27 mouse cellular contexts compared by ENCODE assay signal in genomic region chr4:135155805-135156469, GRCm38 (mm10). TPM values are rescaled to one million over a fixed set of nuclear protein-coding genes. Genes with fewer than 3 reads are reported as not detected.
DNase-seq lines count a peak whose midpoint lies in the region; ATAC-seq lines count a peak whose summit lies in the region.
"Had no signal": no experiment of that assay in that cellular context is flagged by ENCODE, and none has a peak within 500 bp of the region (broad histone marks: within the 10 kb centered on the region; RNA-seq: fewer than 3 reads in every experiment).

No protein-coding gene starts in this region.

- 10% methylated on average over 15 of the region's 15 CpGs for WGBS in neural tube, embryonic 15.5 days
- WGBS in limb, embryonic 10.5 days, result 6% methylated on average over 15 of the region's 15 CpGs
- 12% methylated on average over 15 of the region's 15 CpGs for WGBS in limb, embryonic 15.5 days
- WGBS in kidney, embryonic 14.5 days, result 9% methylated on average over 15 of the region's 15 CpGs

- peaks cover 89% of the 10 kb centered on the region for H3K27me3 ChIP-seq in neural tube, embryonic 15.5 days (replicated peaks)
- H3K27me3 ChIP-seq in limb, embryonic 10.5 days (ENCODE audit: low read depth, poor library complexity, severe bottlenecking), result peaks cover 100% of the 10 kb centered on the region
- peaks cover 88% of the 10 kb centered on the region for H3K27me3 ChIP-seq in limb, embryonic 15.5 days
- peaks cover 91% of the 10 kb centered on the region for H3K27me3 ChIP-seq in kidney, embryonic 14.5 days (ENCODE audit: control insufficient read depth, insufficient read depth, low read length)
- H3K27me3 ChIP-seq: Patski had no signal

- no peak for ATAC-seq in neural tube, embryonic 15.5 days (ENCODE audit: low FRiP score)
- ATAC-seq in limb, embryonic 15.5 days (ENCODE audit: insufficient number of reproducible peaks, low FRiP score, low TSS enrichment, low read depth), result no peak
- no peak for ATAC-seq in kidney, embryonic 14.5 days (ENCODE audit: low FRiP score, low TSS enrichment)
- ATAC-seq: forebrain, postnatal 0 days; intestine, embryonic 16.5 days; Patski had no signal

- H3K36me3 ChIP-seq in neural tube, embryonic 15.5 days, result no peaks in the 10 kb centered on the region
- H3K36me3 ChIP-seq in limb, embryonic 10.5 days, result no peaks in the 10 kb centered on the region
- no peaks in the 10 kb centered on the region for H3K36me3 ChIP-seq in limb, embryonic 15.5 days
- H3K36me3 ChIP-seq in kidney, embryonic 14.5 days (ENCODE audit: control insufficient read depth, insufficient read depth, low read length), result no peaks in the 10 kb centered on the region
- H3K36me3 ChIP-seq: heart, embryonic 13.5 days; lung, embryonic 15.5 days; midbrain, embryonic 12.5 days; stomach, embryonic 15.5 days had no signal

- peaks cover 16% of the 10 kb centered on the region; the same call in 1 of the 2 replicates for H3K4me1 ChIP-seq in neural tube, embryonic 15.5 days
- peaks cover 90% of the 10 kb centered on the region for H3K4me1 ChIP-seq in limb, embryonic 10.5 days
- peaks cover 59% of the 10 kb centered on the region for H3K4me1 ChIP-seq in limb, embryonic 15.5 days
- 0 out of 2 replicates have a peak, but pooled peaks cover 5% of the 10 kb centered on the region for H3K4me1 ChIP-seq in kidney, embryonic 14.5 days (ENCODE audit: control insufficient read depth, insufficient read depth, low read length)

- no peak overlapping the region for H3K9ac ChIP-seq in neural tube, embryonic 15.5 days (replicated peaks)
- H3K9ac ChIP-seq in limb, embryonic 15.5 days, result no peak overlapping the region
- H3K9ac ChIP-seq in kidney, embryonic 14.5 days (ENCODE audit: low read depth, low read length), result no peak overlapping the region
- H3K9ac ChIP-seq: forebrain, postnatal 0 days; heart, embryonic 13.5 days; lung, embryonic 15.5 days; midbrain, embryonic 12.5 days; stomach, embryonic 15.5 days had no signal

- peak; percentile 36 for DNase-seq in embryo, embryonic 9.5 days (ENCODE audit: extremely low spot score)
- no peak for DNase-seq in embryo, embryonic 10 days (ENCODE audit: low spot score)
- DNase-seq in neural tube, embryonic 10.5 days (ENCODE audit: extremely low spot score, low spot score), result peak; percentile 60
- peak; percentile 69 for DNase-seq in limb, embryonic 10.5 days (ENCODE audit: low spot score)
- no peak for DNase-seq in frontal cortex, postnatal 25 days (ENCODE audit: low spot score in 2 of 2)
- DNase-seq: adrenal gland, postnatal 36 days; cerebellum, adult 18-20 months; forebrain, postnatal 0 days; gastrocnemius, postnatal 10 days; heart, postnatal 10 days; kidney, adult 9 months; kidney, postnatal 14 days; layer of hippocampus, adult 9-11 months; right cerebral cortex, postnatal 25 days; thymus, postnatal 25 days had no signal

- H3K9me3 ChIP-seq in neural tube, embryonic 15.5 days (replicated peaks), result no peaks in the 10 kb centered on the region
- no peaks in the 10 kb centered on the region for H3K9me3 ChIP-seq in limb, embryonic 10.5 days (replicated peaks)
- no peaks in the 10 kb centered on the region for H3K9me3 ChIP-seq in limb, embryonic 15.5 days
- H3K9me3 ChIP-seq in kidney, embryonic 14.5 days (ENCODE audit: control insufficient read depth, low read length), result no peaks in the 10 kb centered on the region
- H3K9me3 ChIP-seq: heart, embryonic 13.5 days; lung, embryonic 15.5 days; midbrain, embryonic 12.5 days; stomach, embryonic 15.5 days had no signal

- no peak overlapping the region for H3K27ac ChIP-seq in neural tube, embryonic 15.5 days (replicated peaks)
- no peak overlapping the region for H3K27ac ChIP-seq in limb, embryonic 10.5 days
- peak overlapping the region; percentile 33; the same call in 1 of the 2 replicates for H3K27ac ChIP-seq in limb, embryonic 15.5 days
- H3K27ac ChIP-seq in kidney, embryonic 14.5 days (ENCODE audit: low read depth, low read length), result no peak overlapping the region
- H3K27ac ChIP-seq: heart, embryonic 13.5 days; left cerebral cortex, adult 2 months; lung, embryonic 15.5 days; midbrain, embryonic 12.5 days; stomach, embryonic 15.5 days had no signal

- H3K4me2 ChIP-seq in neural tube, embryonic 15.5 days, result no peak overlapping the region
- H3K4me2 ChIP-seq in limb, embryonic 15.5 days, result peak overlapping the region; percentile 63
- no peak overlapping the region for H3K4me2 ChIP-seq in kidney, embryonic 14.5 days (replicated peaks; ENCODE audit: low read depth, low read length)
- H3K4me2 ChIP-seq: heart, embryonic 13.5 days; liver, embryonic 11.5 days; lung, embryonic 15.5 days; midbrain, embryonic 12.5 days; stomach, embryonic 15.5 days had no signal

- H3K4me3 ChIP-seq in neural tube, embryonic 15.5 days (replicated peaks), result no peak overlapping the region
- H3K4me3 ChIP-seq in limb, embryonic 10.5 days, result no peak overlapping the region
- H3K4me3 ChIP-seq in limb, embryonic 15.5 days, result peak overlapping the region; percentile 51
- H3K4me3 ChIP-seq in kidney, embryonic 14.5 days (ENCODE audit: low read length), result no peak overlapping the region
- H3K4me3 ChIP-seq: heart, embryonic 13.5 days; left cerebral cortex, adult 2 months; lung, embryonic 15.5 days; midbrain, embryonic 12.5 days; stomach, embryonic 15.5 days had no signal

RNA-seq across cellular contexts. Expression of gene Runx3, which starts 35.5 kb away (rescaled TPM):
- 0.19 and 1.1 TPM in 2 replicates for polyA plus RNA-seq in neural tube, embryonic 15.5 days (2015; fragmentation: Nextera tagmentation; extraction: Ambion mirVana)
- 0.05 and 0.08 TPM in 2 replicates for polyA plus RNA-seq in limb, embryonic 10.5 days (2016; fragmentation: Nextera tagmentation; extraction: Ambion mirVana)
- 4.4 and 4.6 TPM in 2 replicates for polyA plus RNA-seq in limb, embryonic 15.5 days (2015; fragmentation: Nextera tagmentation; extraction: Ambion mirVana)
- 0.11 TPM in 1 of 2 replicates, not detected in the other for polyA plus RNA-seq in kidney, embryonic 14.5 days (2014; fragmentation: Nextera tagmentation; extraction: Ambion mirVana)
- polyA plus RNA-seq: cortical plate, adult 2 months; forebrain, postnatal 0 days; midbrain, embryonic 12.5 days had no signal

Comparison
In these comparisons a context has a peak if more than half of its experiments do, and no peak if none do; other contexts are left out.
1. DNase-seq: peak in embryo, embryonic 9.5 days (single experiment), neural tube, embryonic 10.5 days (single experiment) and limb, embryonic 10.5 days (single experiment); none in embryo, embryonic 10 days (single experiment) and frontal cortex, postnatal 25 days (0 of 2).